35 mouse cellular contexts compared by ENCODE assay signal in the genomic region with DNA sequence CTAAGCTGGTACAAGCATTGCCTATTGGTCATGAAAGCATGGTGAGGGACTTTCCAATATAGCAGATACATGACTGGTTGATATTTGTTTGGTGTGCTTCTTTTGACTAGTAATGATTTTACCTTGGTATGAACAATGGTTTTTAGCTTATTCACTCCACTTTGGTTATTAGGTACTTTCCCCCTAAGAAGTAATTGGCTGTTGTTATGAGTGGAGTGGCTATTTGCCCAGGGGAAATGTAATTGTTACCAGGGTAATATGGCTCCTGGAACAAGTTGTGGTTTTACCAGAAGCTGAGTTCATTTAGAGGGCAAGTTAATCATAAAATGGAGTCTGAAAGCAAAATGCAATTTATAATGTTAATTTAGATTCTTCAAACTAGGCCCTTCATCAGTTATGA.
"Had no signal": no experiment of that assay in that cellular context is flagged by ENCODE, and none has a peak within 500 bp of the region (broad histone marks: within the 10 kb centered on the region; RNA-seq: fewer than 3 reads in every experiment).

No protein-coding gene starts in this region.

- H3K27ac ChIP-seq: heart, embryonic 10.5 days; heart, embryonic 13.5 days; heart, embryonic 15.5 days; hindbrain, embryonic 10.5 days; hindbrain, embryonic 12.5 days; hindbrain, embryonic 13.5 days; hindbrain, embryonic 14.5 days; hindbrain, embryonic 15.5 days; hindbrain, postnatal 0 days; intestine, embryonic 15.5 days; kidney, embryonic 15.5 days; kidney, postnatal 0 days; layer of hippocampus, adult 2 months; left cerebral cortex, adult 2 months had no signal

- H3K9ac ChIP-seq: heart, embryonic 12.5 days; heart, embryonic 13.5 days; heart, embryonic 15.5 days; hindbrain, embryonic 12.5 days; hindbrain, embryonic 13.5 days; hindbrain, embryonic 14.5 days; hindbrain, embryonic 15.5 days; intestine, embryonic 15.5 days; kidney, embryonic 15.5 days had no signal

- H3K27me3 ChIP-seq: heart, embryonic 12.5 days; heart, embryonic 13.5 days; heart, embryonic 15.5 days; hindbrain, embryonic 12.5 days; hindbrain, embryonic 13.5 days; hindbrain, embryonic 15.5 days; intestine, embryonic 15.5 days; kidney, embryonic 15.5 days had no signal

- ATAC-seq: hindbrain, postnatal 0 days; inflammation-experienced regulatory T-cells, adult 6 months; intestine, embryonic 15.5 days; intestine, embryonic 16.5 days; intestine, postnatal 0 days had no signal

- H3K4me1 ChIP-seq: heart, embryonic 10.5 days; heart, embryonic 12.5 days; heart, embryonic 13.5 days; heart, embryonic 15.5 days; hindbrain, embryonic 10.5 days; hindbrain, embryonic 12.5 days; hindbrain, embryonic 13.5 days; hindbrain, embryonic 15.5 days; intestine, embryonic 15.5 days; kidney, embryonic 15.5 days had no signal

- H3K4me2 ChIP-seq: heart, embryonic 11.5 days; heart, embryonic 12.5 days; heart, embryonic 13.5 days; heart, embryonic 15.5 days; hindbrain, embryonic 12.5 days; hindbrain, embryonic 13.5 days; hindbrain, embryonic 14.5 days; hindbrain, embryonic 15.5 days; intestine, embryonic 15.5 days; kidney, embryonic 15.5 days had no signal

- DNase-seq: heart, postnatal 10 days; heart, postnatal 14 days; heart, postnatal 36 days; heart, postnatal 4 days; kidney, adult 11 months; kidney, adult 18-20 months; kidney, adult 2 months; kidney, adult 8-10 months; kidney, adult 9 months; kidney, postnatal 10 days; kidney, postnatal 14 days; kidney, postnatal 25 days; kidney, postnatal 36 days; kidney, postnatal 4 days; layer of hippocampus, adult 9-11 months; layer of hippocampus, postnatal 36 days had no signal

- H3K9me3 ChIP-seq: heart, embryonic 10.5 days; heart, embryonic 12.5 days; heart, embryonic 13.5 days; heart, embryonic 15.5 days; hindbrain, embryonic 10.5 days; hindbrain, embryonic 12.5 days; hindbrain, embryonic 13.5 days; hindbrain, embryonic 15.5 days; intestine, embryonic 15.5 days; kidney, embryonic 15.5 days had no signal

- H3K36me3 ChIP-seq: heart, embryonic 10.5 days; heart, embryonic 12.5 days; heart, embryonic 13.5 days; heart, embryonic 15.5 days; hindbrain, embryonic 10.5 days; hindbrain, embryonic 12.5 days; hindbrain, embryonic 13.5 days; hindbrain, embryonic 15.5 days; intestine, embryonic 15.5 days; kidney, embryonic 15.5 days had no signal

- H3K4me3 ChIP-seq: heart, embryonic 10.5 days; heart, embryonic 12.5 days; heart, embryonic 13.5 days; heart, embryonic 15.5 days; hindbrain, embryonic 10.5 days; hindbrain, embryonic 12.5 days; hindbrain, embryonic 13.5 days; hindbrain, embryonic 15.5 days; intestine, embryonic 15.5 days; kidney, embryonic 15.5 days; layer of hippocampus, adult 2 months; left cerebral cortex, adult 2 months had no signal
